Mouse (Mus musculus) frontal cortex, adult 2 months (tissue): ENCODE data around the gene Olfr27. TPM values are rescaled to one million over a fixed set of nuclear protein-coding genes. Genes with fewer than 3 reads are reported as not detected.

Experiments used
- DNase-seq, 2 experiments: peaks; one replicate each; pipeline ENCODE4 v3.0.0; 2022; ENCODE audit warnings: low spot score in 1 of 2; ENCODE audit errors: extremely low spot score in 1 of 2
- polyA plus RNA-seq: library from polyadenylated mRNA; depleted of rRNA; stranded (reverse); fragments of >200 nt; gene quantifications from 2 replicates; pipeline ENCODE4 v1.2.3, GENCODE M21; 2012; rRNA removed

Olfr27 gene
- polyA plus RNA-seq = not detected in 2 replicates

GRCm38 (mm10) chr9:39127831-39128230 is at the start of gene Olfr27:
Gene Olfr27, plus strand, starts transcription at chr9:39128131.
- no peak for DNase-seq

GRCm38 (mm10) chr9:39078787-39079186 is 49.1 kb upstream of the Olfr27 start, which contains the start of gene Olfr938:
Gene Olfr938, minus strand, starts transcription at chr9:39078887.
- no peak for DNase-seq

GRCm38 (mm10) chr9:39127326-39127725 is 605 bp upstream of the Olfr27 start:
- no peak for DNase-seq

- no peak for DNase-seq
These were observed 24.5 kb downstream of the Olfr27 start for GRCm38 (mm10) chr9:39152401-39152800.

- DNase-seq = no peak
These were observed 38.1 kb downstream of the Olfr27 start, which contains the start of gene Olfr943 for GRCm38 (mm10) chr9:39166004-39166403. Gene Olfr943, plus strand, starts transcription at chr9:39166304.

Other genes with a start within 250 kb of the Olfr27 start
- not detected in 2 replicates for gene Olfr930, start 198.3 kb upstream of the Olfr27 start, polyA plus RNA-seq
- gene Olfr933, start 155.8 kb upstream of the Olfr27 start, polyA plus RNA-seq = not detected in 2 replicates
- gene Olfr934, start 139.8 kb upstream of the Olfr27 start, polyA plus RNA-seq = not detected in 2 replicates
- not detected in 2 replicates for gene Olfr935, start 128.4 kb upstream of the Olfr27 start, polyA plus RNA-seq
- gene Olfr146, start 104.8 kb upstream of the Olfr27 start, polyA plus RNA-seq = not detected in 2 replicates
- gene Olfr937, start 63.2 kb upstream of the Olfr27 start, polyA plus RNA-seq = 0.06 TPM in 1 of 2 replicates, not detected in the other
- gene Olfr938, start 49.2 kb upstream of the Olfr27 start, polyA plus RNA-seq = not detected in 2 replicates
- gene Olfr943, start 38.2 kb downstream of the Olfr27 start, polyA plus RNA-seq = not detected in 2 replicates
- gene Olfr944, start 73.8 kb downstream of the Olfr27 start, polyA plus RNA-seq = not detected in 2 replicates
- not detected in 2 replicates for gene Olfr1537, start 121.9 kb downstream of the Olfr27 start, polyA plus RNA-seq
- not detected in 2 replicates for gene Olfr945, start 148.7 kb downstream of the Olfr27 start, polyA plus RNA-seq
- not detected in 2 replicates for gene Olfr948, start 197.9 kb downstream of the Olfr27 start, polyA plus RNA-seq